Mouse (Mus musculus) retina, postnatal 1 day (tissue): ENCODE measurements around the gene Map3k6.

Source experiments
- DNase-seq: peaks from one replicate; pipeline ENCODE4 v3.0.0-alpha.2; 2012

Map3k6 gene

GRCm38 (mm10) chr4:133255392-133255791 lies 14.8 kb downstream of the Map3k6 start:
- no peak for DNase-seq

DNA sequence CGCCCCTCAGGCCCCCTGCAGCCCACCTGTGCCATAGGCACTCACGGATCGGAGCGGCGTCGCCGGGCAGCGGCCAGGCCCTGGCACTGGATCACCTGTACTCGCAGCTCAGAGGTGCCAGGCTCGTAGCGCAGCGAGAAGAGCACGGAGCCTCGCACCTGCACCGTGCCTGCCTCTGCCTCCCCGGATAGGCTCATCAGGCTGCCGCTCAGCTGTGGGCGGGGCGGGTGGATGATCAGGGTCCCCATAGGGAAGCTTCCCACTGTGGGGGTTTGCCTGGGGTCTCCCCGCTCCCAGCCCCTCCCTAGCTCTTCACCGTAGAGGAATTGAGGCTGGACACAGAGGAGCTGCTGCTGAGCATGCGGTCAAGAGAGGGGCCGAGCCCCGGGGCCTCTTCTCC lies 16.2 kb downstream of the Map3k6 start:
- DNase-seq, result no peak

DNA sequence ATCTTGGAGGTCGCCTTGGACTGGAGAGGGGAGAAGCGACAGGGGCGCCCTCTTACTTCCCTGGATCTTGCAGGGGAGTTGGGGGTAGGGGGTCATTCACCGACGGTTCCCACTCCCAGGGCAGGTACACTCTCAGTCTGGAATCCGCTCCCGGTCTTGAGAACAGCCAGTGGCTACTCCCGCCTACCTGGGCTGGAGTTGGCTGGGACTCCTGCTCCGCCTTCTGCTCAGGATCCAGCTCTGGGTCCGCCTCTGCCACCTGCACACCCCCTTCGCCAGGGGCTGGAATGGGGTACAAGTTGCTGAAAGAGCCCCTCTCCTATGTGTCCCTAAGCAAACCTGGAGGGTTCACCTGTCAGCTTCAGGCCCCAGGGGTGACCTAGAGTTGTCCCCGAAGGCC lies 16.6 kb downstream of the Map3k6 start:
- DNase-seq, result no peak

GRCm38 (mm10) chr4:133257798-133258408 lies 17.3 kb downstream of the Map3k6 start:
- DNase-seq, result no peak

DNA sequence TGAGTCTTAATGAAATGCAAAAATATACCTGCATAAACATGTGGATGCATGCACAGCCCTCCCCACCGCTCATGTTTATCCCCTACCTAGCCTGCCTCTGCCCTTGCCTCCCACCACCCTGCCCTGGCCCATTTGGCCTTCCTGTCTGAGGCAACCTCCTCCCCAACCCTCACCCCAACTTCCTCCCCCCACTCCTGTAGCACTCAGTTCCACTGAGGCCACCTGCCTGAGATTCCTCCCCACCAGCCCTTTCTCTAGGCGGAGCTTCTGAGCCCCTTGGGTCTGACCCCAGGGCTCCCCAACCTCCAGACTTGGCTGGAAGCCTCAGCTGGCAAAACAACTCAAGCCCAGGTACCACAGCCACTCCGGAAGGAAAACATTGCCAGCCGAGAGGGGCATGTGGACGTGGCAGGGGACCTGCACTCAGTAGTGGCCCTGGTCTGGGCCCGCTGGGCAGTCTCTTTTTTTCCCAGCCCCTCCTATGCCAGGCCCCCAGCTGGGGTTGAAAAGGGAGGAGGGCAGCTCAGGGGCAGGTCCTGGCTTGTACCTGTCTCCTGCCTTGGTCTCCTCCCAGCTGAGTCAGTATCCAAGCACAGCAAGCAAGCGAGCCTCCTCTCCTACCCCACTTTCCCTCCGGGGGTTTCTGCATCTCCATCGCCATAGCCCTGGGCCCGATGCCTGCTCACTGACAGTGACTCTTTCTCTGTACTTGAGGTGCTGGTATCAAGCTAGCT lies 21.2 kb downstream of the Map3k6 start:
- no peak for DNase-seq

DNA sequence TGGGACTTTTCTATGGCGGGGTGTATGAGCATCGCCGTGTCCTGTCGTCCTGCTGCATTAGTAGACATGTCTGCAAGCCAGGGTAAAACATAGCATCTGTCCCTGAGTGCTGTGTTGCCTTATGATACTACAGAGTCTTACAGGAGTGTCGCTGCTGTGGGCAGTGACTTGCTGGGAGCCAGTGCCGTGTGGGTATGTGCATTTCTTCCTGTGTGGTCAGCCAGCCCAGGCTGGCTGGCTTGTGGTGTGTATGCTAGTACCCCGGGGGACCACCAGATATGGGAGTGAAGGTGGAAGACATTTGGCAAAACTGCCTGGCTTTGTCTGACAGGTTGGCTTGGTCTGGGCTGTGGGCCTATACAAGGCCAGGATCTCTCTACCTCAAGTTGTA lies 21.8 kb downstream of the Map3k6 start:
- DNase-seq, result no peak

DNA sequence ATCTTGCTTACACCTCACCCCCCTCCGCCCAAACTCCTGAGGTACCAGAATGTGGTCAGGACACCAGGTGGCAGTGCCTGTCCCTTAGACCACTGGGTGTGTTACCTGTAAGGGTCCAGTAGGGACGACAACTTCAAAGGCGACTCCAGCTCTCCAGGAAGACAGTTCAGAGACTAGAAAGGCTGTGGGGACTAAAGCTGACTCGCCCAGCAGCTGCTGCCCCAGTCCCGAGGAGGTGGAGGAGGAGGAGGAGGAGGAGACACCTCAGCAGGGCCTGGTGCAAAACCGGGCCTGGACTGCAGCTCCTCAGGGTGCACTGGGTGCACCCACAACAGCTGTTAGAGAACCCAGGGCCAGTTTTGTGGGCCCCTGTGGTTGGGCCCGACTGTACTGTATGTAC lies 22.3 kb downstream of the Map3k6 start, which contains the start of gene Sytl1:
Gene Sytl1, minus strand, starts transcription at position 232 of the 400 bp plus-strand sequence.
- DNase-seq, result no peak

- no peak for DNase-seq
These were observed 23.1 kb downstream of the Map3k6 start for GRCm38 (mm10) chr4:133263756-133264155.

DNA sequence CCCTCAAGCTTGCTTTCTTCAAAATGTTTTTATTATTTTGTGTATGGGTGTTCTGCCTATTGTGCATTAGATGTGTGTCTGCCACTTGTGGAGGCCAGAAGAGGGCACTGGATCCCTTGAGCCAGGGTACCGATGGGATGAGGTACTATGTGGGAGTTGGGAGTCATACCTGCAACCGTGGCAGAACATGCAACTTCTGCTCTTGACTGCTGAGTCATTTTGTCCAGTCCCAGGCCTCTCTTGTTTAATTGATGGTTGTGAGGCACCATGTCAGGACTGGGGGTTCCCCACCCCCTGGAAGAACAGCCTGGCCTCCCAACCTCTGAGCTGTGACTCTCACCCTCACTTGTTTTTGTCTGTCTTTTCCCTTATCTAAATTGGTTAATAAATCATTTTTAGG lies 23.9 kb downstream of the Map3k6 start:
- DNase-seq, result no peak

DNA sequence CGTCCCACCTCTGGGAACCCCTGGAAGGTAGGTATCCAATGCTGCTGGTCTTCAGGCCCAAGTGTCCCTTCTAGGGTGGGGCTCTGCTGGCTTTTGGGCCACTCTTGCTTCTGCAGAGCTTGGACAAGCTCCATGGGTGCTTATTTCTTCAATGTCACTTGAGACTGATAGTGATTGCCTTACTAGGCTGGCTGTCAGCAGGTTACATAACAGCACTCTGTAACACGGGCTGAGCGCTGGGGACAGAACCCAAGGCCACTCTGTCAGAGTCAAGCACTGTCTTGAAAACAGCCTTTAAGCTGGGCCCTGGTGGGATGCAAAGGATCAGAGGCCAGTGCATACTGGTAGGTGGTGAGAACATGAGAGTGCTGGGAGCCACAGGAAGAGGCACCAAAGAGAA lies 24.7 kb downstream of the Map3k6 start:
- no peak for DNase-seq

DNA sequence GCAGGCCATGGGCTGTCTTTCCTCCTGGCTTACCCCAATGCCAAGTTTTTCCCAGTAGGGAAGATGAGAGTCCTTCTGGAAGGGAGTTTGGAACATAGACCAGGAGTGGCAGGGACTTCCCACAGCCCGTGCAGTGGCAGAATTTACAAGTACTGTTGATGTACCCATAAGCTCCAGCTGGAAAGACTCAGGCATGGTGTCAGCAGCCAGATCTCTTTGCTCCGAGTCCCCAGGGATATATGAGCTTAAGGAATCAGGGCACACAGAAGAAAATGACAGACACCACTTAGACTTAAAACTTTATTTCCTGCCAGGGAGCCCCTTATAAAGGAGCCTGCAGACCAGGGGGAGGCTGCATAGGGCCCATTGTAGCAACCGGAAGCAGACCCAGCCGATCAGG lies 25.1 kb downstream of the Map3k6 start:
- no peak for DNase-seq

DNA sequence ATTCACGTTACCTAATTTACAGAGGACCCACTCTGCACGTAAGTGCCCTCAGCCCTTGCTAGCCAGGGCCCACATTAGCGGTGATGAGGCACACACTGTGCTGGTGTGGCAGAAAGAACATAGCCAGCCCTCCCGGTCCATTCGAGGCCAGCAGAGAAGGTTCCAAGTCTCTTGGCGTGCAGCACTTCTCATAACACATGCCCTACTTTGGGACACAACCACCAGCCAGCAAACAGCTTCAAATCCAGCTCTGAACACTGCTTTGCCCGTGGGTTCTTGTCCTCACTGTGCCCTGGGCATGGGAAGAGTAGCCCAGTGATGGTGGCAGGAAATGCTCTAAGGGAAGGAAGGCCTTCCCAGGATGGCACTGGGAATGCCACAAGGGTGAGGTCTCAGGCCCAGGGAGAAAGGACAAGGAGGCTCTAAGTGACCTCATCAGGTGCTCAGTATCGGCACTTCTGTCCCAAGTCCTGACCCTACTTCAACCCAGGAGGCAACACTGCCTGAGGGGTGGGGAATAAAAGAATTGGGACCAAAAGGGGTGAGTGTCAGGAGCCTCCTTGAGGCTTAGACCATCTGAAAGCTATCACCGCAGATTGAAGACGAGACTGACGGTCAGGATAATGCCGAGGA lies 25.7 kb downstream of the Map3k6 start:
- DNase-seq, result no peak

DNA sequence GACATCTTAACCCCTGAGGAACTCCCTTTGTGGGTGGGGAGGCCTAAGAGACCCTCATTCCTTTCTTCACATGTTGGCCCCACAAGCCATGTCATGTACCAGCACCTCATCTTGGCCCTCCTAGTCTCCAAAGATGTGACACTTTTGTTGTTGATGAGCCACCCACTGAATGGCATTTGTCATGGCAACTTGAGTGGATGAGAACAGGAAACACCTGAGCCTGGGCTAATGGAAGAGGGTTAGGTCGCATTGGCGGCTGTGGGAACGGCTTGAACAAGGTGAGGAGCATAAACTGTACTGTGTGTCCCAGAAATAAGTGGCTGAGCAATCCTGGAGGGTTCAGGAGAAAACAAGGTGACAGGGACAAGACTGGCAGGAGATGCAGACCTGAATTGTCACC lies 28.3 kb downstream of the Map3k6 start:
- no peak for DNase-seq

DNA sequence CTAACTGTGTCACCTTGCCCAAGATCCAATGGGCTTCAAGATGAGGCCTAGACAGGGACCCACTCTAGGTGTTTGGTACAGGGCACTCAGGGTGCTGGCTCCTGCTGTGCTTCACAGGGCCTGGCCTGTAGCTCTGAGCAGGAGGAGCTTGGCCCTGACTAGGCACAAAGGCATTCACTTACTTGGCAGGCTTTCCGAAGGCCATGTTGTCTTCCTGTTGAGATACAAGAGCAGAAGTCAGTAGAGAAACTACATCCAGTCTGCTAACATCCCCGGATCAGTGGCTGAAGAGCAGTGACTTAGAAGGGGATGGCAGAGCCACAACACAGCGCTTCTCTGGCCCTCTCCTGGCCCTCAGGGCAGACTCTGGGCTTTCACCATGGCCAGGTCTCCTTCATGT lies 29.0 kb downstream of the Map3k6 start:
- no peak for DNase-seq

DNA sequence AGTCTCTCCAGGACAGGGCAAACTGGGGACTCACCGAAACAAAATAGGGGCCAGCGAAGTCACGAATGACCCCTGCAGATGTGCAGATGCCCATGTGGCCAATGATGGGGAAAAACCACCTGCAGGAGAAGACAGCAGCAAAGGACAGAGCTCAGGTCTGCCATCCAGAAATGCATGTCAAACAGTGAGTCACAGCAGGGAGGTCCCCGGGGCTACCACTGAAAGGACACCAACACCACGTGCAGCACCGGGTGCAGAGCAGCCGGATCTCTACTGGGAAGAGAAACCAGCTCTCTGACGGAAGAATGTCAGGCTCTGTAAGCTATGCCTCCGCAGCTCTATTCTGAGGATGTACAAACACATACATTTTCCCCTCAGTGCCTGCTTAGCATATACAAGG lies 30.3 kb downstream of the Map3k6 start:
- no peak for DNase-seq

GRCm38 (mm10) chr4:133277104-133278026 lies 36.7 kb downstream of the Map3k6 start, which contains the start of gene Tmem222:
Gene Tmem222 (minus strand): TSS chr4:133277792.
- peak; percentile 97 for DNase-seq

DNA sequence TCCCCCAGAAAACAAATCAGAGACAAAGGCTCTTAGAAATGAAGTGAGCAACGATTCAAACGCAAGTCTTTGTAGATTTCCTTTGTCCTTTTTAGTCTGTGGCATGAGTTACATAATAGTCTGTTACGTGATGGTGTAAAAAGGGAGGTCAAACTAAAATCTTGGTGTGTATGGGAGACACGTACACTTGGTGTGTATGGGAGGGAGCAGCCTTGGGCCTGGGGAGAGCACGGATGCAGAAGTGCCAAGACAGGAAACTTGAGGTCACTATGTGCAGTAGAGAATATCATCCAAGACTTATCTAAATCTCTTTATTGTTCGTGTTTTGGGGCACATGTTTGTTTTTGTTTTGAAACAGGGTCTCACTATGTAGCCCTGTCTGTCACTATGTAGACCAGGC lies 37.4 kb downstream of the Map3k6 start:
- DNase-seq, result no peak

DNA sequence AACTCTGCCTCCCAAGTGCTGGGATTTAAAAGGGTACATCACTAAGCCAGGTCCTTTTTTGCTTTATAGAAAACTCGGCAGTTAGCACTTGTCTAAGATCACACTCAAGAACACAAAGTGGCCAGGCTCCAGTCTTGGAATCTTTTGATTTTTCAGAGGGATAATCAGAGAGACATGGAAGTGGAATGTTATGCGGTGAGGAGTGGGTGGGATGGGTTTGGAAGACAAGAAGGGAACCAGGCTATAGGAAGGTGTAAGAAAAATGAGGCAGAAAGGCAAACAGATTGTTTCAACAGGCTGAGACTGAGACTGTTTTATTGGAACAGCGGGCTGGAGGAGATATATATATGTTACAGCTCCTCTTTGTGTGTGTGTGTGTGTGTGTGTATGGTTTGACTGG lies 37.9 kb downstream of the Map3k6 start:
- DNase-seq, result no peak

GRCm38 (mm10) chr4:133281513-133281912 lies 40.9 kb downstream of the Map3k6 start:
- no peak for DNase-seq

GRCm38 (mm10) chr4:133281951-133282481 lies 41.4 kb downstream of the Map3k6 start:
- DNase-seq, result peak; percentile 58

DNA sequence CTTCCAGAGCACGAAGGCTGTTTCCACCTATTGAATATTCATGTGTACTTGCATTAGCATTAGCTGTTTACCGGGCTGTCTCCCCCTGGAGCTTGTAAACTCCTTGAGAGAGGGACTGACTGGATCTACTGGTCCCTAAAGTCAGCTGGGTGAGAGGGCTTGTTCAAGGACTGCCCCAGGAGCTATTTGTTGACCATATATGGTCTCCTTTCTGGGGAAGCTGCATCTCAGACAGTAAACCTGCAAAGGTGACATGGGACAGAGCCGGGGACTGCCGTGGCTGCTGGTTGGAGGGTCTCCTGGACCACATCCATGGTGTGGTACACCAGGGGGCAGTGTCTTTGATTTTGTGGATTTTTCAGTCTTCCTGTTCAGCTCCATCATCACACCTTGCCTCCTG lies 42.0 kb downstream of the Map3k6 start:
- DNase-seq, result no peak

DNA sequence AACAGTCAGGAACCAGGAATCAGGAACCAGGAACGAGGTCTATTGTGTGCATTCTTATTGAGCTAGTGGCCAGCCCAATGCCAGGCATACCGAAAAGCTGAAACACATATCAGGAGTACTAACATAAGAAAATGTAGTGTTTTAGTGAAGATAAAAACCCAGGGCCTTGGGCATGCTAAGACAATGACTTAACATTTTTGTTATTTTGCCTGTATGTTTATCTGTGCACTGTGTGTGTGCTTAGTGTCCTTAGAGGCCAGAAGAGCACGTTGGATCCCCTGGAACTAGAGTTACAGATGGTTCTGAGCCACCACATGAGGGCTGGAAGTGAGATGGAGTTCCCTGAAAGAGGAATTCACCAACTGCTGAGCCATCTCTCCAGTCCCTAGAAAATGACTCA lies 44.7 kb downstream of the Map3k6 start:
- no peak for DNase-seq

DNA sequence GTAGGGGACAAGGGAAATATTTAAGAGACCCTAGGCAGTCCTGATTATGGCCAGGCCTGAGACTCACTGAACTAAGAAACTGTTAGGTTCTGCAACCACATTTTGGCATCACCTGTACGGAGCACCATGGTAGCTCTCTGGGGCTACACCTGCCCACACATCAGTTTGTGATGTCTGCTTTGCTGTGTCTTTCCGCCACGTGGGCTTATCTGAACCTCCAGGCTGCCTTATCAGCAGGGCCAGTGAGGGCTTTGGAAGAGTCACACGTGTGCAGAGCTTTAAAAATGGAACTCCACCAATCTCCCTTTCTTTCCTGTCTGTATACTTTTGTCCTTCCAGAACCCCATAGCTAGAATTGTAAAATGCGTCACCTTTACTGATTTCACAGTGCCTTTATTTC lies 45.3 kb downstream of the Map3k6 start:
- no peak for DNase-seq
